Comparison of ENCODE assay signal across 22 mouse cellular contexts in the genomic region with DNA sequence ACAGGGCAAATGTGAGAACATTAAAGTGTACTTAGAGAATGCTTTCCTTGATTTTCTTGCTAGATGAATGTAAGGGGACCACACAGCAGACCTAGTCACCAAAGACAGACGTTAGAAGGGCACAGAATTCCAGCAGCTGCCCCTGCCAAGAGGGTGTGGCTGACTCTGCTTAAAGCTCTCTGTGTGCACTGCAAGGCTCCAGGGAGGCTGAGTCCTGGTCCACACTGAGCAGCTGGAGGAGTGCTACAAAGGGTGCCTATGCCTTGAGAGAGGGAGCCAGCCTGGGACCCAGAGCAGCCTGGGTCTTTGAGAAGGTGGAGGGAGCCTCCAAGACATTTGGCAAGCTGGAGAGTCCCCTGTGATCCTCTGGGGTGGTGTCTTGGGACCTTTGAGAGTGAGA. TPM values are rescaled to one million over a fixed set of nuclear protein-coding genes. Genes with fewer than 3 reads are reported as not detected.
DNase-seq lines count a peak whose midpoint lies in the region; ATAC-seq lines count a peak whose summit lies in the region.
"Had no signal": no experiment of that assay in that cellular context is flagged by ENCODE, and none has a peak within 500 bp of the region (broad histone marks: within the 10 kb centered on the region; RNA-seq: fewer than 3 reads in every experiment).

No protein-coding gene starts in this region.

- peaks cover 17% of the 10 kb centered on the region for H3K4me1 ChIP-seq in embryonic facial prominence, embryonic 10.5 days
- peaks cover 9% of the 10 kb centered on the region for H3K4me1 ChIP-seq in limb, embryonic 13.5 days
- peaks cover 9% of the 10 kb centered on the region for H3K4me1 ChIP-seq in midbrain, embryonic 13.5 days (replicated peaks)

- H3K9me3 ChIP-seq in embryonic facial prominence, embryonic 10.5 days: no peaks in the 10 kb centered on the region
- 0 out of 2 replicates have a peak, but pooled peaks cover 3% of the 10 kb centered on the region for H3K9me3 ChIP-seq in limb, embryonic 13.5 days
- H3K9me3 ChIP-seq in midbrain, embryonic 13.5 days: no peaks in the 10 kb centered on the region
- H3K9me3 ChIP-seq: embryonic facial prominence, embryonic 13.5 days; forebrain, embryonic 10.5 days; forebrain, embryonic 15.5 days; heart, embryonic 12.5 days; hindbrain, embryonic 12.5 days had no signal

- no peaks in the 10 kb centered on the region for H3K36me3 ChIP-seq in embryonic facial prominence, embryonic 10.5 days (replicated peaks)
- H3K36me3 ChIP-seq in limb, embryonic 13.5 days: no peaks in the 10 kb centered on the region
- H3K36me3 ChIP-seq in midbrain, embryonic 13.5 days: no peaks in the 10 kb centered on the region
- H3K36me3 ChIP-seq: embryonic facial prominence, embryonic 13.5 days; forebrain, embryonic 10.5 days; forebrain, embryonic 15.5 days; heart, embryonic 12.5 days; hindbrain, embryonic 12.5 days had no signal

- no peak overlapping the region for H3K4me2 ChIP-seq in limb, embryonic 13.5 days (replicated peaks)
- no peak overlapping the region for H3K4me2 ChIP-seq in midbrain, embryonic 13.5 days (replicated peaks)
- H3K4me2 ChIP-seq: embryonic facial prominence, embryonic 13.5 days; forebrain, embryonic 15.5 days; heart, embryonic 12.5 days; hindbrain, embryonic 12.5 days had no signal

- ATAC-seq in limb, embryonic 13.5 days (ENCODE audit: low FRiP score, low read depth): no peak
- ATAC-seq in megakaryocyte-erythroid progenitor cell, adult 5-6 weeks (replicated peaks; ENCODE audit: low FRiP score, low TSS enrichment, poor library complexity, severe bottlenecking): no peak
- no peak for ATAC-seq in megakaryocyte, adult 5-6 weeks (ENCODE audit: poor library complexity, severe bottlenecking)
- no peak for ATAC-seq in midbrain, embryonic 13.5 days
- ATAC-seq: forebrain, embryonic 15.5 days; hindbrain, embryonic 16.5 days had no signal

- peaks cover 46% of the 10 kb centered on the region for H3K27me3 ChIP-seq in embryonic facial prominence, embryonic 10.5 days (replicated peaks; ENCODE audit: low read depth, poor library complexity, severe bottlenecking)
- peaks cover 10% of the 10 kb centered on the region; the same call in 1 of the 2 replicates for H3K27me3 ChIP-seq in limb, embryonic 13.5 days
- peaks cover 11% of the 10 kb centered on the region; the same call in 1 of the 2 replicates for H3K27me3 ChIP-seq in midbrain, embryonic 13.5 days
- H3K27me3 ChIP-seq: forebrain, embryonic 15.5 days; hindbrain, embryonic 12.5 days had no signal

- H3K9ac ChIP-seq in limb, embryonic 13.5 days: no peak overlapping the region
- no peak overlapping the region for H3K9ac ChIP-seq in midbrain, embryonic 13.5 days (replicated peaks)
- H3K9ac ChIP-seq: embryonic facial prominence, embryonic 13.5 days; forebrain, embryonic 15.5 days; heart, embryonic 12.5 days; hindbrain, embryonic 12.5 days had no signal

- H3K27ac ChIP-seq in embryonic facial prominence, embryonic 10.5 days (replicated peaks): no peak overlapping the region
- 0 out of 2 replicates have a peak overlapping the region, but pooled peaks have one; percentile 33 for H3K27ac ChIP-seq in limb, embryonic 13.5 days
- no peak overlapping the region for H3K27ac ChIP-seq in midbrain, embryonic 13.5 days
- H3K27ac ChIP-seq: embryonic facial prominence, embryonic 13.5 days; forebrain, embryonic 10.5 days; forebrain, embryonic 15.5 days; hindbrain, embryonic 12.5 days had no signal

- 37% methylated on average over 1 of the region's 1 CpGs for WGBS in embryonic facial prominence, embryonic 10.5 days
- 19% methylated on average over 1 of the region's 1 CpGs for WGBS in limb, embryonic 13.5 days
- 23% methylated on average over 1 of the region's 1 CpGs for WGBS in midbrain, embryonic 13.5 days

- peak; percentile 3 for DNase-seq in kidney, postnatal 10 days
- no peak for DNase-seq in kidney, adult 18-20 months
- DNase-seq in NIH3T3 (ENCODE audit: low read depth): peak; percentile 27
- peak; percentile 6 for DNase-seq in embryonic facial prominence, embryonic 10.5 days (ENCODE audit: low spot score)
- DNase-seq: adrenal gland, postnatal 10 days; cerebellum, adult 11-12 months; cerebellum, adult 9-10 months; cerebellum, postnatal 25 days; gastrocnemius, postnatal 14 days; heart, postnatal 36 days had no signal

- H3K4me3 ChIP-seq in embryonic facial prominence, embryonic 10.5 days: no peak overlapping the region
- no peak overlapping the region for H3K4me3 ChIP-seq in limb, embryonic 13.5 days
- no peak overlapping the region for H3K4me3 ChIP-seq in midbrain, embryonic 13.5 days (replicated peaks)
- H3K4me3 ChIP-seq: embryonic facial prominence, embryonic 13.5 days; erythroblast, embryonic 14.5 days; forebrain, embryonic 10.5 days; forebrain, embryonic 15.5 days; heart, embryonic 12.5 days; hindbrain, embryonic 12.5 days had no signal

RNA-seq across cellular contexts. Expression of a gene that starts 3.6 kb away (rescaled TPM):
- polyA plus RNA-seq in embryonic facial prominence, embryonic 10.5 days (2016; fragmentation: Nextera tagmentation; extraction: Ambion mirVana): 30.2 and 32.2 TPM in 2 replicates
- polyA plus RNA-seq in limb, embryonic 13.5 days (2015; fragmentation: Nextera tagmentation; extraction: Ambion mirVana): 37.0 and 41.7 TPM in 2 replicates
- total RNA-seq in megakaryocyte-erythroid progenitor cell, adult 5-6 weeks (2014; fragmentation: Nextera tagmentation): 0.64 TPM in 1 of 2 replicates, not detected in the other
- total RNA-seq in megakaryocyte-erythroid progenitor cell, adult 5-6 weeks (2017): 0.09 TPM in 1 of 2 replicates, not detected in the other
- total RNA-seq in megakaryocyte, adult 5-6 weeks (2015): 19.5 and 23.5 TPM in 2 replicates
- 11.6 and 17.0 TPM in 2 replicates for total RNA-seq in megakaryocyte, adult 5-6 weeks (2017)
- 149 and 151 TPM in 2 replicates for polyA plus RNA-seq in midbrain, embryonic 13.5 days (2015; fragmentation: Nextera tagmentation; extraction: Ambion mirVana)
- polyA plus RNA-seq: erythroblast, embryonic 14.5 days had no signal

RNA-seq across cellular contexts. Expression of a gene that starts 7.1 kb away (rescaled TPM):
- 3.2 and 3.6 TPM in 2 replicates for polyA plus RNA-seq in embryonic facial prominence, embryonic 10.5 days (2016; fragmentation: Nextera tagmentation; extraction: Ambion mirVana)
- 5.9 and 6.0 TPM in 2 replicates for polyA plus RNA-seq in limb, embryonic 13.5 days (2015; fragmentation: Nextera tagmentation; extraction: Ambion mirVana)
- total RNA-seq in megakaryocyte-erythroid progenitor cell, adult 5-6 weeks (2014; fragmentation: Nextera tagmentation): not detected in 2 replicates
- total RNA-seq in megakaryocyte-erythroid progenitor cell, adult 5-6 weeks (2017): 0.80 TPM in 1 of 2 replicates, not detected in the other
- total RNA-seq in megakaryocyte, adult 5-6 weeks (2015): 1.7 and 2.9 TPM in 2 replicates
- 0.61 and 3.2 TPM in 2 replicates for total RNA-seq in megakaryocyte, adult 5-6 weeks (2017)
- 16.5 and 18.3 TPM in 2 replicates for polyA plus RNA-seq in midbrain, embryonic 13.5 days (2015; fragmentation: Nextera tagmentation; extraction: Ambion mirVana)

RNA-seq across cellular contexts. Expression of a gene that starts 11.1 kb away (rescaled TPM):
- polyA plus RNA-seq in embryonic facial prominence, embryonic 10.5 days (2016; fragmentation: Nextera tagmentation; extraction: Ambion mirVana): 2.6 and 3.5 TPM in 2 replicates
- 2.6 and 3.6 TPM in 2 replicates for polyA plus RNA-seq in limb, embryonic 13.5 days (2015; fragmentation: Nextera tagmentation; extraction: Ambion mirVana)
- 0.72 and 0.87 TPM in 2 replicates for total RNA-seq in megakaryocyte-erythroid progenitor cell, adult 5-6 weeks (2014; fragmentation: Nextera tagmentation)
- total RNA-seq in megakaryocyte-erythroid progenitor cell, adult 5-6 weeks (2017): 1.6 and 3.4 TPM in 2 replicates
- total RNA-seq in megakaryocyte, adult 5-6 weeks (2015): 0.38 and 0.55 TPM in 2 replicates
- total RNA-seq in megakaryocyte, adult 5-6 weeks (2017): 0.70 TPM in 1 of 2 replicates, not detected in the other
- polyA plus RNA-seq in midbrain, embryonic 13.5 days (2015; fragmentation: Nextera tagmentation; extraction: Ambion mirVana): 8.2 and 10.5 TPM in 2 replicates
- total RNA-seq: ES-E14; gastrocnemius, postnatal 14 days had no signal

RNA-seq across cellular contexts. Expression of a gene that starts 42.9 kb away (rescaled TPM):
- 8.1 and 9.5 TPM in 2 replicates for polyA plus RNA-seq in embryonic facial prominence, embryonic 10.5 days (2016; fragmentation: Nextera tagmentation; extraction: Ambion mirVana)
- 5.5 and 6.0 TPM in 2 replicates for polyA plus RNA-seq in limb, embryonic 13.5 days (2015; fragmentation: Nextera tagmentation; extraction: Ambion mirVana)
- total RNA-seq in megakaryocyte-erythroid progenitor cell, adult 5-6 weeks (2014; fragmentation: Nextera tagmentation): not detected in 2 replicates
- not detected in 2 replicates for total RNA-seq in megakaryocyte-erythroid progenitor cell, adult 5-6 weeks (2017)
- not detected in 2 replicates for total RNA-seq in megakaryocyte, adult 5-6 weeks (2015)
- total RNA-seq in megakaryocyte, adult 5-6 weeks (2017): not detected in 2 replicates
- 0.34 and 0.71 TPM in 2 replicates for polyA plus RNA-seq in midbrain, embryonic 13.5 days (2015; fragmentation: Nextera tagmentation; extraction: Ambion mirVana)
- polyA plus RNA-seq: erythroblast, embryonic 14.5 days had no signal
